Mouse (Mus musculus) lung, postnatal 0 days (tissue): ENCODE results near the gene Gpr25.

Experiments
- CTCF ChIP-seq: IDR thresholded peaks from 2 replicates; pipeline ENCODE4 v1.5.1; 2016; ENCODE audit warnings: antibody characterized with exemption, mild to moderate bottlenecking
- EP300 ChIP-seq: IDR thresholded peaks from 2 replicates; pipeline ENCODE4 v1.6.1; 2016; ENCODE audit warnings: antibody characterized with exemption, mild to moderate bottlenecking, control low read depth

DNA sequence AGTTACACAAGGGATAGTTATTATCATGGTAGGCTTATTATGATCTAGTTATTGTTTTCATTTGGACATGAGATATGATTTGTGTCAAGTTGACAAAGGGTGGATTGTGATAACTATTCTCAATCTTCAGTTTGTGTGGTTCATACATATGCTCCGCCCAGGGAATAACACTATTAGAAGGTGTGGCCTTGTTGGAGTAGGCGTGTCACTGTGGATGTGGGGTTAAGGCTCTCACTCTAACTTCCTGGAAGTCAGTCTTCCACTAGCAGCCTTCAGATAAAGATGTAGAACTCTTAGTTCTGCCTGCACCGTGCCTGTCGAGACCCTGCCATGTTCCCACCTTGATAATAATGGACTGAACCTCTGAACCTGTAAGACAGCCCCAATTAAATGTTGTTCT lies 22.2 kb downstream of the Gpr25 start:
- TF ChIP-seq CTCF, result no peak
- TF ChIP-seq EP300, result no peak
